Mouse (Mus musculus): ENCODE results near the gene Spem2.

Spem2 gene

GRCm38 (mm10) chr11:69835326-69835965, 17.2 kb upstream of the Spem2 start:
- DNase-seq (ENCODE audit: low read depth) = no peak

- DNase-seq (ENCODE audit: low read depth) = peak; percentile 75
Measured at GRCm38 (mm10) chr11:69834001-69834549, 15.8 kb upstream of the Spem2 start.

GRCm38 (mm10) chr11:69833554-69833953, 15.3 kb upstream of the Spem2 start:
- no peak for DNase-seq (ENCODE audit: low read depth)

- no peak for DNase-seq (ENCODE audit: low read depth)
Measured at GRCm38 (mm10) chr11:69828832-69829231, 10.6 kb upstream of the Spem2 start.

GRCm38 (mm10) chr11:69823456-69823855, 5.2 kb upstream of the Spem2 start:
- no peak for DNase-seq (ENCODE audit: low read depth)

- DNase-seq (ENCODE audit: low read depth) = no peak
Measured at GRCm38 (mm10) chr11:69822080-69822479, 3.8 kb upstream of the Spem2 start, which contains the start of gene Spem1. Spem1 (minus strand) TSS chr11:69822180.

- DNase-seq (ENCODE audit: low read depth) = no peak
Measured at GRCm38 (mm10) chr11:69818871-69819270, 606 bp upstream of the Spem2 start.

GRCm38 (mm10) chr11:69816520-69816919, 1.7 kb downstream of the Spem2 start:
- no peak for DNase-seq (ENCODE audit: low read depth)

- no peak for DNase-seq (ENCODE audit: low read depth)
Measured at GRCm38 (mm10) chr11:69815155-69815554, 3.1 kb downstream of the Spem2 start, which contains the start of gene Gm39566. Gm39566 (minus strand) TSS chr11:69815298.

- DNase-seq (ENCODE audit: low read depth) = no peak
Measured at GRCm38 (mm10) chr11:69810280-69810679, 8.0 kb downstream of the Spem2 start.

- no peak for DNase-seq (ENCODE audit: low read depth)
Measured at GRCm38 (mm10) chr11:69807641-69808040, 10.6 kb downstream of the Spem2 start.

GRCm38 (mm10) chr11:69806378-69806777, 11.9 kb downstream of the Spem2 start:
- DNase-seq (ENCODE audit: low read depth) = no peak

- DNase-seq (ENCODE audit: low read depth) = no peak
Measured at GRCm38 (mm10) chr11:69804972-69805909, 13.0 kb downstream of the Spem2 start, which contains the start of gene Tmem102. Tmem102 (minus strand) TSS chr11:69805624.

GRCm38 (mm10) chr11:69804652-69804940, 13.7 kb downstream of the Spem2 start:
- DNase-seq (ENCODE audit: low read depth) = no peak

- peak; percentile 82 for DNase-seq (ENCODE audit: low read depth)
Measured at GRCm38 (mm10) chr11:69803786-69804651, 14.2 kb downstream of the Spem2 start.

- no peak for DNase-seq (ENCODE audit: low read depth)
Measured at GRCm38 (mm10) chr11:69803328-69803727, 14.9 kb downstream of the Spem2 start.

GRCm38 (mm10) chr11:69802648-69803105, 15.6 kb downstream of the Spem2 start:
- peak; percentile 74 for DNase-seq (ENCODE audit: low read depth)

GRCm38 (mm10) chr11:69801379-69801977, 16.8 kb downstream of the Spem2 start, which contains the start of gene Fgf11:
Fgf11 (minus strand) TSS chr11:69801857.
- DNase-seq (ENCODE audit: low read depth) = no peak

GRCm38 (mm10) chr11:69800392-69801197, 17.7 kb downstream of the Spem2 start:
- peak; percentile 37 for DNase-seq (ENCODE audit: low read depth)

- DNase-seq (ENCODE audit: low read depth) = peak; percentile 32
Measured at GRCm38 (mm10) chr11:69800138-69800391, 18.2 kb downstream of the Spem2 start.

All from naive thymus-derived CD4-positive, alpha-beta T cell, adult 2 months (primary cell).